8 mouse cellular contexts compared by ENCODE assay signal in genomic region chr6:49073304-49074116, GRCm38 (mm10). TPM values are rescaled to one million over a fixed set of nuclear protein-coding genes. Genes with fewer than 3 reads are reported as not detected.
A peak's percentile ranks its signal among the peaks of the same experiment; 100 is the strongest.
DNase-seq lines count a peak whose midpoint lies in the region; ATAC-seq and TF ChIP-seq lines count a peak whose summit lies in the region.

Gene Malsu1, plus strand, starts transcription at chr6:49073795.

- H3K4me2 ChIP-seq in forebrain, embryonic 13.5 days, result peak within 1 kb of the TSS; percentile 93
- H3K4me2 ChIP-seq in liver, postnatal 0 days (ENCODE audit: low read depth, low read length), result peak within 1 kb of the TSS; percentile 77
- peak within 1 kb of the TSS; percentile 96 for H3K4me2 ChIP-seq in neural tube, embryonic 14.5 days (ENCODE audit: low read depth, low read length)

- H3K27me3 ChIP-seq in ES-Bruce4 (ENCODE audit: control insufficient read depth, insufficient read depth, low read length, poor library complexity, severe bottlenecking), result no peaks in the 10 kb centered on the region
- H3K27me3 ChIP-seq in forebrain, embryonic 13.5 days, result peaks cover 3% of the 10 kb centered on the region
- H3K27me3 ChIP-seq in liver, postnatal 0 days (ENCODE audit: insufficient read depth, low read length), result no peaks in the 10 kb centered on the region
- H3K27me3 ChIP-seq in neural tube, embryonic 14.5 days (ENCODE audit: control insufficient read depth, insufficient read depth, low read length), result no peaks in the 10 kb centered on the region

- H3K4me3 ChIP-seq in ES-Bruce4 (ENCODE audit: low read depth, low read length), result peak within 1 kb of the TSS; percentile 97
- peak within 1 kb of the TSS; percentile 83 for H3K4me3 ChIP-seq in forebrain, embryonic 13.5 days
- H3K4me3 ChIP-seq in liver, postnatal 0 days (ENCODE audit: low read depth, low read length), result peak within 1 kb of the TSS; percentile 82
- peak within 1 kb of the TSS; percentile 100 for H3K4me3 ChIP-seq in neural tube, embryonic 14.5 days (ENCODE audit: low read depth, low read length)

- H3K4me1 ChIP-seq in ES-Bruce4 (ENCODE audit: control insufficient read depth, insufficient read depth, low read length), result no peaks in the 10 kb centered on the region
- peaks cover 19% of the 10 kb centered on the region for H3K4me1 ChIP-seq in forebrain, embryonic 13.5 days
- H3K4me1 ChIP-seq in liver, postnatal 0 days (ENCODE audit: insufficient read depth), result peaks cover 8% of the 10 kb centered on the region
- peaks cover 9% of the 10 kb centered on the region for H3K4me1 ChIP-seq in neural tube, embryonic 14.5 days (ENCODE audit: control insufficient read depth, insufficient read depth, low read length)

- H3K9ac ChIP-seq in ES-Bruce4 (ENCODE audit: low read depth, poor library complexity, severe bottlenecking), result peak within 1 kb of the TSS; percentile 94
- H3K9ac ChIP-seq in forebrain, embryonic 13.5 days, result peak within 1 kb of the TSS; percentile 90
- peak within 1 kb of the TSS; percentile 89 for H3K9ac ChIP-seq in liver, postnatal 0 days (replicated peaks)
- peak within 1 kb of the TSS; percentile 95 for H3K9ac ChIP-seq in neural tube, embryonic 14.5 days (replicated peaks; ENCODE audit: low read depth, low read length)

- TF ChIP-seq EP300 in ES-Bruce4 (IDR thresholded peaks at IDR 0.05; ENCODE audit: insufficient read depth, low read depth, low read length), result 0 out of 2 replicates have a peak, but pooled peaks have one; percentile 11
- TF ChIP-seq EP300 in liver, postnatal 0 days (IDR thresholded peaks at IDR 0.05; ENCODE audit: low read depth), result peak; percentile 42; the same call in 1 of the 2 replicates

- TF ChIP-seq CTCF in ES-Bruce4 (IDR thresholded peaks at IDR 0.05; ENCODE audit: low read depth, low read length), result no peak
- no peak for TF ChIP-seq CTCF in liver, postnatal 0 days (IDR thresholded peaks at IDR 0.05; ENCODE audit: low read depth)

- ATAC-seq in cerebellum, adult (ENCODE audit: insufficient number of reproducible peaks, low FRiP score, low TSS enrichment), result peak; percentile 97
- peak; percentile 99 for ATAC-seq in forebrain, embryonic 13.5 days
- ATAC-seq in liver, postnatal 0 days, result peak; percentile 96
- ATAC-seq in neural tube, embryonic 14.5 days (ENCODE audit: low read depth), result peak; percentile 98

- peak; percentile 90 for TF ChIP-seq POLR2A in ES-Bruce4 (IDR thresholded peaks at IDR 0.05; ENCODE audit: insufficient read depth, low read length)

- H3K36me3 ChIP-seq in ES-Bruce4 (ENCODE audit: control insufficient read depth, insufficient read depth, low read length, poor library complexity, severe bottlenecking), result peaks cover 8% of the 10 kb centered on the region
- 0 out of 2 replicates have a peak, but pooled peaks cover under 1% of the 10 kb centered on the region for H3K36me3 ChIP-seq in forebrain, embryonic 13.5 days (ENCODE audit: poor library complexity, severe bottlenecking)
- no peaks in the 10 kb centered on the region for H3K36me3 ChIP-seq in liver, postnatal 0 days (replicated peaks; ENCODE audit: insufficient read depth, low read length)
- H3K36me3 ChIP-seq in neural tube, embryonic 14.5 days (ENCODE audit: control insufficient read depth, insufficient read depth, low read length), result no peaks in the 10 kb centered on the region

- H3K27ac ChIP-seq in ES-Bruce4 (ENCODE audit: insufficient read depth, low read length), result peak within 1 kb of the TSS; percentile 53
- H3K27ac ChIP-seq in forebrain, embryonic 13.5 days, result peak within 1 kb of the TSS; percentile 74
- peak within 1 kb of the TSS; percentile 87 for H3K27ac ChIP-seq in liver, postnatal 0 days (ENCODE audit: low read depth)
- H3K27ac ChIP-seq in neural tube, embryonic 14.5 days (ENCODE audit: low read depth, low read length), result peak within 1 kb of the TSS; percentile 82

- H3K9me3 ChIP-seq in ES-Bruce4 (replicated peaks; ENCODE audit: control insufficient read depth, insufficient read depth, low read length, poor library complexity, severe bottlenecking), result no peaks in the 10 kb centered on the region
- no peaks in the 10 kb centered on the region for H3K9me3 ChIP-seq in forebrain, embryonic 13.5 days (replicated peaks)
- H3K9me3 ChIP-seq in liver, postnatal 0 days (ENCODE audit: low read length), result no peaks in the 10 kb centered on the region
- H3K9me3 ChIP-seq in neural tube, embryonic 14.5 days (ENCODE audit: control insufficient read depth, low read length), result no peaks in the 10 kb centered on the region

- intact Hi-C loops in heart, postnatal 10 days (cut with DNase I), result loop anchor here (2.0 to 5.0 kb wide), 2 partner anchors 23 to 134 kb away; no protein-coding TSS in a partner anchor

- WGBS in forebrain, embryonic 13.5 days, result under 1% methylated on average over 49 of the region's 49 CpGs
- WGBS in large intestine, adult 2 months, result under 1% methylated on average over 49 of the region's 49 CpGs
- under 1% methylated on average over 49 of the region's 49 CpGs for WGBS in liver, postnatal 0 days (ENCODE audit: insufficient replicate concordance)
- under 1% methylated on average over 49 of the region's 49 CpGs for WGBS in neural tube, embryonic 14.5 days

- peak; percentile 96 to 98 for DNase-seq in heart, postnatal 10 days
- peak; percentile 88 for DNase-seq in large intestine, adult 2 months (ENCODE audit: low read depth, low spot score)
- peak; percentile 95 for DNase-seq in liver, postnatal 0 days
- DNase-seq in testis, postnatal 10 days (ENCODE audit: low spot score), result peak; percentile 96

RNA-seq across cellular contexts. Expression of gene Malsu1, which starts in this region (rescaled TPM):
- polyA plus RNA-seq in ES-Bruce4 (2011; ENCODE audit: insufficient read depth, insufficient read length, low read depth, missing spikeins), result 26.8 and 37.2 TPM in 2 replicates
- polyA plus RNA-seq in forebrain, embryonic 13.5 days (2015; fragmentation: Nextera tagmentation; extraction: Ambion mirVana), result 68.3 and 74.0 TPM in 2 replicates
- 10 to 100 TPM; 33.1 to 35.1 TPM for total RNA-seq in heart, postnatal 10 days (2021)
- polyA plus RNA-seq in large intestine, adult 2 months (2012; rRNA removed), result 13.7 and 14.4 TPM in 2 replicates
- 54.5 and 55.5 TPM in 2 replicates for polyA plus RNA-seq in liver, postnatal 0 days (2015; fragmentation: Nextera tagmentation; extraction: Ambion mirVana)
- polyA plus RNA-seq in neural tube, embryonic 14.5 days (2014; fragmentation: Nextera tagmentation; extraction: Ambion mirVana), result 62.8 and 71.1 TPM in 2 replicates

Comparison
In these comparisons a context has a peak if more than half of its experiments do, and no peak if none do; other contexts are left out.
1. Peak in every context shown above with its lines: DNase-seq, ATAC-seq, H3K4me3 ChIP-seq and H3K27ac ChIP-seq.